Mouse (Mus musculus): ENCODE results near the gene Limch1. TPM values are rescaled to one million over a fixed set of nuclear protein-coding genes. Genes with fewer than 3 reads are reported as not detected.

Gene Limch1
- polyA plus RNA-seq, 1 experiment = not detected

DNA sequence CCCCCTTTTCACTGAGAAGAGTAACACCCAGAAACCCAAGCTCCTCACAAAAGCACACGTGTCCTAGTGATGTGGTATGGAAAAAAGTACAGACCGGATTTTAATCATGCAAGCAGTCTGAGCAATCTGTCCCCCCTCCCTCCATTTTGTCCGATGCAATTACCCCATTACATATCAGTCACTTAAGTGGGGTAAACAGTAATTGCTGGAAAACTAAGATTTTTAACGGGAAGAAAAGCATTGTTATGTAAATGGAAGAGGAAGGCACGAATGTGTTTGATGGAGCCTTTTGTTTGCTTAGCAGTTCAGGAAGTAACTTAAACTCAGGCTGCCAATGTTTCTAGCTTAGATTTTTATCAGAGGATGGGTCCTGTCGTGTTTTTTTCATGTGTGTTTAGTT lies 70.2 kb downstream of the Limch1 start:
- H3K4me3 ChIP-seq (replicated peaks) = no peak overlapping the region
- TF ChIP-seq GATA1 (IDR thresholded peaks at IDR 0.05; ENCODE audit: borderline replicate concordance, low read length) (no peak), FLI1 (IDR thresholded peaks at IDR 0.05; ENCODE audit: low read length) (no peak)
- H3K4me1 ChIP-seq = no peaks in the 10 kb centered on the region
- no peaks in the 10 kb centered on the region for H3K36me3 ChIP-seq (replicated peaks; ENCODE audit: low read length)
- no peaks in the 10 kb centered on the region for H3K27me3 ChIP-seq (replicated peaks)
- H3K9me3 ChIP-seq = peaks cover 21% of the 10 kb centered on the region

- peaks cover 16% of the 10 kb centered on the region for H3K9me3 ChIP-seq
Measured at GRCm38 (mm10) chr5:66816751-66817150, 71.1 kb downstream of the Limch1 start.

GRCm38 (mm10) chr5:66817184-66817956 lies 71.7 kb downstream of the Limch1 start:
- no peaks in the 10 kb centered on the region for H3K4me1 ChIP-seq
- no peaks in the 10 kb centered on the region for H3K27me3 ChIP-seq (replicated peaks)
- H3K9me3 ChIP-seq = peaks cover 14% of the 10 kb centered on the region
- TF ChIP-seq FLI1 (IDR thresholded peaks at IDR 0.05; ENCODE audit: low read length) (no peak), GATA1 (IDR thresholded peaks at IDR 0.05; ENCODE audit: borderline replicate concordance, low read length) (no peak)
- no peak overlapping the region for H3K4me3 ChIP-seq (replicated peaks)
- no peaks in the 10 kb centered on the region for H3K36me3 ChIP-seq (replicated peaks; ENCODE audit: low read length)

More at GRCm38 (mm10) chr5:66816751-66817150, 71.1 kb downstream of the Limch1 start:
- H3K27me3 ChIP-seq (replicated peaks) = no peaks in the 10 kb centered on the region
- TF ChIP-seq FLI1 (IDR thresholded peaks at IDR 0.05; ENCODE audit: low read length) (no peak), GATA1 (IDR thresholded peaks at IDR 0.05; ENCODE audit: borderline replicate concordance, low read length) (no peak)
- H3K4me1 ChIP-seq = no peaks in the 10 kb centered on the region
- no peak overlapping the region for H3K4me3 ChIP-seq (replicated peaks)
- H3K36me3 ChIP-seq (replicated peaks; ENCODE audit: low read length) = no peaks in the 10 kb centered on the region

GRCm38 (mm10) chr5:66822500-66823205 lies 77.0 kb downstream of the Limch1 start:
- Histone ChIP-seq H3K36me3 (replicated peaks; ENCODE audit: low read length) (no peaks in the 10 kb centered on the region), H3K4me3 (replicated peaks) (no peak overlapping the region), H3K27me3 (replicated peaks) (no peaks in the 10 kb centered on the region), H3K4me1 (no peaks in the 10 kb centered on the region), H3K9me3 (peaks cover 17% of the 10 kb centered on the region)
- TF ChIP-seq FLI1 (IDR thresholded peaks at IDR 0.05; ENCODE audit: low read length) = no peak
- TF ChIP-seq GATA1 (IDR thresholded peaks at IDR 0.05; ENCODE audit: borderline replicate concordance, low read length) = no peak

DNA sequence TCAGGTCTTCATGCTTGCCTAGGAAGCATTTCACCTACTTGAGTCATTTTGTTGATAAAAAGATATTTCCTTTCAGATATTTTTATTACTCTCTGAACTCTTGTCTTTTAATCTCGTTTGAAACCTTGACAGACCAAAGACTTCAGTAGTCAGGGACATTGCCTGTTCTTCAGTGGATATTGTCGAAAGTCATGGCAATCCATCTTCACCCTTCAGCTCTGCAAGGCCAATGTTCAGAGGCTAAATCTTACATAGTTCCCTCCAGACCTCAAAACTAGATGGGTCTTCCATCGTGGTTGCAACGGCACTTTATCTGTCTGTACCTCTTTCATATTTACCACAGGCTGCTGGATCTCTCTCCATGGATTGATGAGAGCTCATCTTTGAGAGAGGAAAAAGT lies 80.0 kb downstream of the Limch1 start:
- no peak for TF ChIP-seq FLI1 (IDR thresholded peaks at IDR 0.05; ENCODE audit: low read length)
- TF ChIP-seq GATA1 (IDR thresholded peaks at IDR 0.05; ENCODE audit: borderline replicate concordance, low read length) = no peak
- Histone ChIP-seq H3K4me1 (no peaks in the 10 kb centered on the region), H3K4me3 (replicated peaks) (no peak overlapping the region), H3K9me3 (peaks cover 15% of the 10 kb centered on the region; the same call in 1 of the 2 replicates), H3K27me3 (replicated peaks) (no peaks in the 10 kb centered on the region), H3K36me3 (replicated peaks; ENCODE audit: low read length) (no peaks in the 10 kb centered on the region)

DNA sequence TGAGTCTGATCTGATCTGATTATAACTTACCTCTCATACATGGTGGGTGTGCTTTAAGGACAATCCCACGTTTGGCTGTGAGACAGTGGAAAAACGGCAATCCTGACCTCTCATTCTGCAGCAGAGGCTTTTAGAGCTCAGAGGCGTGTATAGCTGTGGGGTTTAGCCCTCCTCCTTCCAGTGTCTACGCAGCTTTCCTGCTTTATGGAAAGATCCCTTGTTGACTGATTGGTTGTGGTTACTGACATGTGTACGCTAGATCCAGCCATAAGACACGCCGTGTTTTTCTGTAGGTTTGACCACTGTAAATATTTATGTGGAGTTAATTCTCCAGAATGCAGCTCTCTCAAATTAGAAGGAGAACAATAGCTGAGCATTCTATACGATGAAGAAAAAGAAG lies 81.2 kb downstream of the Limch1 start:
- Histone ChIP-seq H3K9me3 (peaks cover 21% of the 10 kb centered on the region; the same call in 1 of the 2 replicates), H3K27me3 (replicated peaks) (no peaks in the 10 kb centered on the region), H3K4me1 (no peaks in the 10 kb centered on the region), H3K4me3 (replicated peaks) (no peak overlapping the region), H3K36me3 (replicated peaks; ENCODE audit: low read length) (no peaks in the 10 kb centered on the region)
- TF ChIP-seq FLI1 (IDR thresholded peaks at IDR 0.05; ENCODE audit: low read length) (no peak), GATA1 (IDR thresholded peaks at IDR 0.05; ENCODE audit: borderline replicate concordance, low read length) (no peak)

DNA sequence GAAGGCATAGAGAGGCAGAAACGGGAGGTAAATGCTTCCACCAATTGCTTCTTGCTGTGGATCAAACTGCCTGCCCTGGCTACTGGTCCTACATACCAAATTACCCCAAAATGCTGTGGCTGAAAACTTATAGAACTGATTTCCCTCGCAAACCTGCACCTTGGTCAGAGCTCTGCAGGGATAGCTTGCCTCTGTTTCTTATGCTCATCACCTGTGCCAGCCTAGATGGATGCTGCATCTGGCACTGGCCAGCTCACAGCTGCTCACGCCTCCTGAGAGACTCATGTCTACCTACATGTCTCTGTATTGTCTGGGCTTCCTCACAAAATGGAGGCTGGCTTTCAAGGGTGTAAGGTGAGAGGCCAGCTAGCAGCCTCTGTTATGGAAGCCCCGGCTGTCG lies 83.9 kb downstream of the Limch1 start:
- TF ChIP-seq FLI1 (IDR thresholded peaks at IDR 0.05; ENCODE audit: low read length) (no peak), GATA1 (IDR thresholded peaks at IDR 0.05; ENCODE audit: borderline replicate concordance, low read length) (no peak)
- Histone ChIP-seq H3K27me3 (replicated peaks) (no peaks in the 10 kb centered on the region), H3K9me3 (peaks cover 19% of the 10 kb centered on the region; the same call in 1 of the 2 replicates), H3K36me3 (replicated peaks; ENCODE audit: low read length) (no peaks in the 10 kb centered on the region), H3K4me1 (no peaks in the 10 kb centered on the region), H3K4me3 (replicated peaks) (no peak overlapping the region)

DNA sequence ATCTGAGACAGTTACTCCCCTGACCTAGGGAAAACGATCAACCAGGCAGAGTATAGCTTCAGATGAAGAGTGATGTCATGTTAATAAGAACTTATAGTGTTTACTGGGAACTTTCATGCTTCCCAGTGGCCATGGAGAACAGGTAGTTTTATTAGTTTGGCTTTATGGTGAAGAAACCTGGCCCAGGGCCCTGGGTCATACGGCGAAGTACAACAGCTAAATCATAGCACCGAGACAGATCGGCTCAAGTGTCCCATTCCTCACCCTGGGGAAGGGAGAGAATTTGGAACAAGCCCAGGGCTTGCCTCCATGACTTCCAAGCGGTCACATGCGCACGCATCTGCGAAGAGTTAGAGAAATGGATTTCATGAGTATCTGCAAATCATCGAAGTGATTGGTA lies 84.6 kb downstream of the Limch1 start:
- Histone ChIP-seq H3K9me3 (peaks cover 18% of the 10 kb centered on the region; the same call in 1 of the 2 replicates), H3K36me3 (replicated peaks; ENCODE audit: low read length) (no peaks in the 10 kb centered on the region), H3K4me1 (no peaks in the 10 kb centered on the region), H3K4me3 (replicated peaks) (no peak overlapping the region), H3K27me3 (replicated peaks) (no peaks in the 10 kb centered on the region)
- no peak for TF ChIP-seq GATA1 (IDR thresholded peaks at IDR 0.05; ENCODE audit: borderline replicate concordance, low read length)
- TF ChIP-seq FLI1 (IDR thresholded peaks at IDR 0.05; ENCODE audit: low read length) = no peak

DNA sequence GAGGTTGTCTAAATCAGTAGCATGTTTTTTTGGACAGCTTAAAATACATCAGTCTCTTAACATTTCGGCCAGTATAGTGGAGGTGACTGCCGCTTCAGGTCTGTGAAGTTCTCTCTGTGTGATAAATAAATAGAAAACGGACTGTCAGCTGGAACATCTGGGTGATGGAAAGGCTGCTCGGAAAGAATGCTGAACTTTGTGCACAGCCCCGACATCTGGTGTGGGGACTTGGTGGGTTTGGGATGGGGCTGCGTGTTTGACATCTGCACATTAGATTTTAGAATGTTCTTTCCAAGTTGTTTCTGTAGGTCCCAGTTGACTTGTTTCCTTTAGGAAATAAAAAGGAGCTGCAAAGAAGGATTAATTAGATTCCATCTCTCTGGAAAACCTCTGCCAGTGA lies 89.1 kb downstream of the Limch1 start:
- H3K36me3 ChIP-seq (replicated peaks; ENCODE audit: low read length) = no peaks in the 10 kb centered on the region
- TF ChIP-seq FLI1 (IDR thresholded peaks at IDR 0.05; ENCODE audit: low read length) (no peak), GATA1 (IDR thresholded peaks at IDR 0.05; ENCODE audit: borderline replicate concordance, low read length) (no peak)
- H3K4me3 ChIP-seq (replicated peaks) = no peak overlapping the region
- peaks cover 13% of the 10 kb centered on the region; the same call in 1 of the 2 replicates for H3K9me3 ChIP-seq
- no peaks in the 10 kb centered on the region for H3K4me1 ChIP-seq
- H3K27me3 ChIP-seq (replicated peaks) = no peaks in the 10 kb centered on the region

DNA sequence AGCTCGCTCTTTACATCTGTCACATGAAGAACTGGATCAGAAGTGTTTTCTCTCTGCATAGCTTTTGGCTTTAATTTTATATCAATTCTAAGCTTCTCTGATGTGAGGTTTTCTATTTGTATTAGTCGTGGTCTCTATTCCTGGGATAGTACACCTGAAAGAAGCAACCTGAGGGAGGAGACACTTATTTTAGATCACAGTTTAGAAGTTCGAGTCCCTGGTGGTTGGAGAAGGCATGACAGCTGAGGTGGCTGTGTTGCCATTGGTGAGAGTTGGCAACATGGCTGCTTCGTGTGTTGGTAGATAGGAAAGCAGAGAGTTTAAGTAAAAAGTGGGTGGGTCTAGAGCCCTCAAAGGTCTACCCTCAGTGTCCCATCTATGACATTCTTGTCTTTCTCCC lies 91.3 kb downstream of the Limch1 start:
- Histone ChIP-seq H3K4me1 (no peaks in the 10 kb centered on the region), H3K36me3 (replicated peaks; ENCODE audit: low read length) (no peaks in the 10 kb centered on the region), H3K27me3 (replicated peaks) (no peaks in the 10 kb centered on the region), H3K4me3 (replicated peaks) (no peak overlapping the region), H3K9me3 (peaks cover 10% of the 10 kb centered on the region; the same call in 1 of the 2 replicates)
- TF ChIP-seq FLI1 (IDR thresholded peaks at IDR 0.05; ENCODE audit: low read length) (no peak), GATA1 (IDR thresholded peaks at IDR 0.05; ENCODE audit: borderline replicate concordance, low read length) (no peak)
